Mouse (Mus musculus): Measurements from ENCODE around the gene Chadl. TPM values are rescaled to one million over a fixed set of nuclear protein-coding genes. Genes with fewer than 3 reads are reported as not detected.
"Not testable (repeated sequence)": the region's sequence is repeated elsewhere in the genome, so short reads cannot be mapped to it uniquely, and the experiment has no call there.

Chadl gene
- polyA plus RNA-seq, 1 experiment: 1.7 TPM

DNA sequence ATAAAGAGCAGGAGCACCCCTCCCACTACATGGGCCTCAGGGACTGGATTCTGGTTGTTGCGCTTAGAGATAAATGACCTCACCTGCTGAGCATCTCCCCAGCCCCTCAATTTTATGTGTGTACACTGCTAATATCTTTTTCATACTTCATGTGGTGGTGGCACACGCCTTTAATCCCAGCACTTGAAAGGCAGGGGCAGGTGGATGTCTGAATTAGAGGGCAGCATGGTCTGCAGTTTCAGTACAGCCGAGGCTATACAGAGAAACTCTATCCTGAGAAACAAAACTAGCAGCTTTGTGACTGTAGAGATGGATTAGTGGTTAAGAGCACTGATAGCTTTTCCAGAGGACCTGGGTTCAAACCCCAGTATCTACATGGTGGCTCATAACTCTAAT, 6.0 kb upstream of the Chadl start:
- no peak for DNase-seq
- 97% methylated on average over 3 of the region's 3 CpGs for WGBS
- Histone ChIP-seq H3K36me3 (ENCODE audit: control insufficient read depth, insufficient read depth, low read length) (peaks cover 44% of the 10 kb centered on the region), H3K27me3 (ENCODE audit: control insufficient read depth, insufficient read depth, low read length) (no peaks in the 10 kb centered on the region), H3K27ac (ENCODE audit: control insufficient read depth, insufficient read depth, low read length) (no peak overlapping the region), H3K4me3 (ENCODE audit: control insufficient read depth, insufficient read depth, low read length) (no peak overlapping the region), H3K4me1 (replicated peaks; ENCODE audit: control insufficient read depth, insufficient read depth, low read length) (no peaks in the 10 kb centered on the region)
- TF ChIP-seq CTCF (IDR thresholded peaks at IDR 0.05; ENCODE audit: borderline replicate concordance, control insufficient read depth, extremely low read depth, insufficient read depth, low read length, poor library complexity) (no peak), POLR2A (IDR thresholded peaks at IDR 0.05; ENCODE audit: control insufficient read depth, extremely low read depth, insufficient read depth, low read length, poor library complexity) (no peak)

DNA sequence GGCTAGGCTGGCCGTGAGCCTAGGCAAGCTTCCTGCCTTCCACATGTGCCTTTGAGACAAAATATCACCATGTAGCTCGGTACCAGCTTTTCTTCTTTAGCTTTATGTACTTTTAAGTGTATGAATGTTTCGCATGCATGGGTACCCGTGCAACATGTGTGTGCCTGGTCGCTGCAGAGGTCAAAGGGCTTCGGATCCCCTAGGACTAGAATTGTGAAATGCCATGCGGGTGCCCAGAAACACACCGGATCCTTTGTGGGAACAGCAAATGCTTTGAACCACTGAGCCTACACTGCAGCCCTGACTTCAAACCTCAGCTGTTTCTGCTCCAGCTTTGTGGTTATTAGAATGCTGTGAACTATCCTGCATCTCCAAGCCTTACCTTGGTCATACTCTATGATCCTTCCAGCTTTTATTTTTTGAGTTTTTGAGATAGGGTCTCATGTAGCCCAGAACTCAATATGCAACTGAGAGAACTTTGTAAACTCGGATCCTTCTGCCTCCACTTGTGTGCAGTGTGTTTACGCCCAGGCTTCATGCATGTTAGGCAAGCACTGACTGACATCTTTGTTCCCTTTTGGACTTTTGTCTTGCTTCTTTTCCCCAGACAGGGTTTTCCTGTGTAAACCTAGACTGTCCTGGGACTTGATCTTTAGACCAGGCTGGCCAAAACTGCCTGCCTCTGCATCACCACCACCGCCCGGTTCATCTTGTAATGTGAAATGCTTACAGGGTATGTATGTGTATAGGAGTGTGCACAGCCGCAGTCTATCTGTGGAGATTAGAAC, 5.4 kb upstream of the Chadl start:
- no peak overlapping the region for H3K27ac ChIP-seq (ENCODE audit: control insufficient read depth, insufficient read depth, low read length)
- H3K4me3 ChIP-seq (ENCODE audit: control insufficient read depth, insufficient read depth, low read length): no peak overlapping the region
- no peaks in the 10 kb centered on the region for H3K27me3 ChIP-seq (ENCODE audit: control insufficient read depth, insufficient read depth, low read length)
- no peak for DNase-seq
- H3K4me1 ChIP-seq (replicated peaks; ENCODE audit: control insufficient read depth, insufficient read depth, low read length): no peaks in the 10 kb centered on the region
- TF ChIP-seq CTCF (IDR thresholded peaks at IDR 0.05; ENCODE audit: borderline replicate concordance, control insufficient read depth, extremely low read depth, insufficient read depth, low read length, poor library complexity) (no peak), POLR2A (IDR thresholded peaks at IDR 0.05; ENCODE audit: control insufficient read depth, extremely low read depth, insufficient read depth, low read length, poor library complexity) (no peak)
- peaks cover 38% of the 10 kb centered on the region for H3K36me3 ChIP-seq (ENCODE audit: control insufficient read depth, insufficient read depth, low read length)
- WGBS: 92% methylated on average over 13 of the region's 13 CpGs

DNA sequence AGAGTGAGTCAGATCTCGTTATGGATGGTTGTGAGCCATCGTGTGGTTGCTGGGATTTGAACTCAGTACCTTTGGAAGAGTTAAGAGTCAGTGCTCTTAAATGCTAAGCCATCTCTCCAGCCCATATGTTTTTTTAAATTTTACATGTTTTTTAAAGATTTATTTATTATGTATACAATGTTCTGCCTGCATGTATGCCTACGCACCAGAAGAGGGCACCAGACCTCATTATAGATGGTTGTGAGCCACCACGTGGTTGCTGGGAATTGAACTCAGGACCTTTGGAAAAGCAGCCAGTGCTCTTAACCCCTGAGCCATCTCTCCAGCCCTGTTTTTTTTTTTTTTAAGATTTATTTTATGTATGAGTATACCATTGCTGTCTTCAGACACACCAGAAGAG, 4.3 kb upstream of the Chadl start:
- peaks cover 27% of the 10 kb centered on the region for H3K36me3 ChIP-seq (ENCODE audit: control insufficient read depth, insufficient read depth, low read length)
- not testable (repeated sequence) for H3K4me1 ChIP-seq (replicated peaks; ENCODE audit: control insufficient read depth, insufficient read depth, low read length); DNase-seq; H3K4me3 ChIP-seq (ENCODE audit: control insufficient read depth, insufficient read depth, low read length); H3K27ac ChIP-seq (ENCODE audit: control insufficient read depth, insufficient read depth, low read length); H3K27me3 ChIP-seq (ENCODE audit: control insufficient read depth, insufficient read depth, low read length)
- 81% methylated on average over 4 of the region's 4 CpGs for WGBS

DNA sequence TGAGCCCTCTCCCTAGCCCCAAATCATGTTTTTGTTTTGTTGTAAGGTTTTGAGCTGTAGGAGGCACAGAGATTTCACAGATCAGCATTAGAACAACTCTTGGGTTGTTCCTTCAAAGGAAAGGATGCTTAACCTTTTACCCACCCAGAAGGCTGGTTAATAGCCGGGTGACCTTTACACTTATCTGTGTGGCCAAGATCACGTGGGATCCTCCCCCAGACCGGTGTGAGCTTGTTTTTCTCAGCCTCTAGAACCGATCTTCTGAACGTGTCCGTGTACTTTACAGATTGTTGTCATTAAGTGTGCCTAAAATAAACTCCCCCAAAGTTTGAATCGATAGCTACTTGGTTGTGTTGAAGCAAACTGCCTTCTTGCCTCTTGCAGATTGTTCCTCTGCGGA, 3.5 kb upstream of the Chadl start:
- no peak overlapping the region for H3K4me3 ChIP-seq (ENCODE audit: control insufficient read depth, insufficient read depth, low read length)
- peak overlapping the region; percentile 18; the same call in 1 of the 2 replicates for H3K27ac ChIP-seq (ENCODE audit: control insufficient read depth, insufficient read depth, low read length)
- no peaks in the 10 kb centered on the region; the same call in 1 of the 2 replicates for H3K27me3 ChIP-seq (ENCODE audit: control insufficient read depth, insufficient read depth, low read length)
- TF ChIP-seq POLR2A (IDR thresholded peaks at IDR 0.05; ENCODE audit: control insufficient read depth, extremely low read depth, insufficient read depth, low read length, poor library complexity): no peak
- no peak for TF ChIP-seq CTCF (IDR thresholded peaks at IDR 0.05; ENCODE audit: borderline replicate concordance, control insufficient read depth, extremely low read depth, insufficient read depth, low read length, poor library complexity)
- WGBS: 89% methylated on average over 8 of the region's 8 CpGs
- DNase-seq: no peak
- peaks cover 20% of the 10 kb centered on the region for H3K36me3 ChIP-seq (ENCODE audit: control insufficient read depth, insufficient read depth, low read length)
- no peaks in the 10 kb centered on the region for H3K4me1 ChIP-seq (replicated peaks; ENCODE audit: control insufficient read depth, insufficient read depth, low read length)

DNA sequence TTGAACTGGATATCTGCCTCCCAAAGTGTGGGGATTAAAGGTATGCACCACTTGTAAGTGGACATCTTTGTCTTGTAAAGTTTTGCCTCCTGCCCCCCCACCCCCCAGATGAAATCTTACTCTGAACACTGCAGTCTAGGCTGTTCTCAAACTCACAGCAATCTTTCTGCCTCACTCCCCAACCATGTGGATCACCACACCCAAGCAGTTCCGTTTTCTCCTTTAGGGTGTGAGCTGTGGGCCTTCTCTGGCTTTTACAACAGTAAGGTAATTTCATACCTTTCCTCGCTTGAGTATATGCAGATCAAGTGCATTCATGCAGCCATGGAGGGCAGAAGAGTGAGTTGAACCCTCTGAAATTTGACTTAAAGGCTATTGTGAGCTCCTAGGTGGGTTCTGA, 3.1 kb upstream of the Chadl start:
- Histone ChIP-seq H3K27me3 (ENCODE audit: control insufficient read depth, insufficient read depth, low read length) (no peaks in the 10 kb centered on the region; the same call in 1 of the 2 replicates), H3K36me3 (ENCODE audit: control insufficient read depth, insufficient read depth, low read length) (peaks cover 15% of the 10 kb centered on the region), H3K4me1 (replicated peaks; ENCODE audit: control insufficient read depth, insufficient read depth, low read length) (no peaks in the 10 kb centered on the region), H3K27ac (ENCODE audit: control insufficient read depth, insufficient read depth, low read length) (no peak overlapping the region), H3K4me3 (ENCODE audit: control insufficient read depth, insufficient read depth, low read length) (no peak overlapping the region)
- WGBS: 88% methylated on average over 2 of the region's 2 CpGs
- no peak for DNase-seq
- TF ChIP-seq CTCF (IDR thresholded peaks at IDR 0.05; ENCODE audit: borderline replicate concordance, control insufficient read depth, extremely low read depth, insufficient read depth, low read length, poor library complexity): no peak
- TF ChIP-seq POLR2A (IDR thresholded peaks at IDR 0.05; ENCODE audit: control insufficient read depth, extremely low read depth, insufficient read depth, low read length, poor library complexity): no peak

DNA sequence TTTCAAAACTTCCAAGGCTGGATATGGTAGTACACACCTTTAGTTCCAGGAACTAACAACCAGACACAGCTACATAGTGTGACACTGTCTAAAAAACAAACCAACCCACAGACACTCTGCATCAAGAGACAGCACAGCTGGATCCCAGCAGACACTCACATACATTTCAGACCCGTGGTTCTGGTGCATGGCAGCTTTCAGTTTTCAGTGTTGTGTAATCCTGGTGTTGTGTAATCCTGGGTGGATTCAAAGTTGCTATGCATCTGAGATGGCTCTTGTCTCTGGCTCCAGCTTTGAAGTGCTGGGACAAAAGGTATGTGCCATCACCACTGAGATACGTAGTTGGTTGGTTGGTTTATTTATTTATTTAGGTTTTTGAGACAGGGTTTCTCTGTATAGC, 1.4 kb upstream of the Chadl start:
- H3K36me3 ChIP-seq (ENCODE audit: control insufficient read depth, insufficient read depth, low read length): no peaks in the 10 kb centered on the region
- peaks cover 3% of the 10 kb centered on the region; the same call in 1 of the 2 replicates for H3K27me3 ChIP-seq (ENCODE audit: control insufficient read depth, insufficient read depth, low read length)
- DNase-seq: no peak
- H3K27ac ChIP-seq (ENCODE audit: control insufficient read depth, insufficient read depth, low read length): no peak overlapping the region
- 75% methylated on average over 2 of the region's 2 CpGs for WGBS
- H3K4me3 ChIP-seq (ENCODE audit: control insufficient read depth, insufficient read depth, low read length): no peak overlapping the region
- peaks cover 9% of the 10 kb centered on the region; the same call in 1 of the 2 replicates for H3K4me1 ChIP-seq (replicated peaks; ENCODE audit: control insufficient read depth, insufficient read depth, low read length)
- TF ChIP-seq POLR2A (IDR thresholded peaks at IDR 0.05; ENCODE audit: control insufficient read depth, extremely low read depth, insufficient read depth, low read length, poor library complexity): no peak
- no peak for TF ChIP-seq CTCF (IDR thresholded peaks at IDR 0.05; ENCODE audit: borderline replicate concordance, control insufficient read depth, extremely low read depth, insufficient read depth, low read length, poor library complexity)

DNA sequence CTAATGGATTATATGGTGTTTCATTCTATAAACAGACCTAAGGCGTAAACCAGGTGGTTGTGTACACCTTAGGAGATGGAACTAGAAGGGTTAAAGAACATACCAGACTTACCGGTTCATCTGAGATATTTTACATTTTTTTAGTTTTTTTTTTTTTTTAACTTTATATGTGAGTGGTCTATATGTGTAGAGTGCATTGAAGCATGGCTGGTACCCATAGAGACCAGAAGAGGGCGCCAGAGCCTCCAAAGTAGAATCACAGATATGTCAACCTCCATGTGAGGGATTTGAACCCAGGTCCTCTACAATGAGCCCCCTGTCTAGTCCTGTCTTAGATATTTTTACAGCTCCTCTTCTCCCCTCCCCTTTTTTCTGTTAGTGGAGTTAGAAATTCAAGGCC, 760 bp upstream of the Chadl start:
- 52% methylated on average over 3 of the region's 3 CpGs for WGBS
- H3K4me3 ChIP-seq (ENCODE audit: control insufficient read depth, insufficient read depth, low read length): no peak overlapping the region
- no peaks in the 10 kb centered on the region for H3K36me3 ChIP-seq (ENCODE audit: control insufficient read depth, insufficient read depth, low read length)
- no peak overlapping the region for H3K27ac ChIP-seq (ENCODE audit: control insufficient read depth, insufficient read depth, low read length)
- no peak for TF ChIP-seq POLR2A (IDR thresholded peaks at IDR 0.05; ENCODE audit: control insufficient read depth, extremely low read depth, insufficient read depth, low read length, poor library complexity)
- no peak for TF ChIP-seq CTCF (IDR thresholded peaks at IDR 0.05; ENCODE audit: borderline replicate concordance, control insufficient read depth, extremely low read depth, insufficient read depth, low read length, poor library complexity)
- H3K4me1 ChIP-seq (replicated peaks; ENCODE audit: control insufficient read depth, insufficient read depth, low read length): peaks cover 10% of the 10 kb centered on the region; the same call in 1 of the 2 replicates
- peak; percentile 23 for DNase-seq
- peaks cover 3% of the 10 kb centered on the region; the same call in 1 of the 2 replicates for H3K27me3 ChIP-seq (ENCODE audit: control insufficient read depth, insufficient read depth, low read length)
